Mouse (Mus musculus) MN1 (cell line): Measurements from ENCODE around the gene Tnks1bp1.

Source experiments
- DNase-seq: peaks from one replicate; pipeline ENCODE4 v3.0.0-alpha.2; 2016; ENCODE audit warnings: low spot score

The Tnks1bp1 gene

GRCm38 (mm10) chr2:85091325-85091724 is 43.5 kb downstream of the Tnks1bp1 start:
- no peak for DNase-seq

GRCm38 (mm10) chr2:85093376-85093775 is 45.6 kb downstream of the Tnks1bp1 start:
- DNase-seq = no peak

- no peak for DNase-seq
Measured at GRCm38 (mm10) chr2:85095906-85096305, 48.1 kb downstream of the Tnks1bp1 start.

- DNase-seq = peak; percentile 48
Measured at GRCm38 (mm10) chr2:85098014-85098413, 50.2 kb downstream of the Tnks1bp1 start.

GRCm38 (mm10) chr2:85098824-85099511 is 51.1 kb downstream of the Tnks1bp1 start:
- DNase-seq = peak; percentile 38

GRCm38 (mm10) chr2:85103201-85103600 is 55.4 kb downstream of the Tnks1bp1 start:
- no peak for DNase-seq

- no peak for DNase-seq
Measured at GRCm38 (mm10) chr2:85105426-85106013, 57.7 kb downstream of the Tnks1bp1 start.

GRCm38 (mm10) chr2:85106068-85106790 is 58.4 kb downstream of the Tnks1bp1 start:
- no peak for DNase-seq

GRCm38 (mm10) chr2:85106941-85107340 is 59.1 kb downstream of the Tnks1bp1 start:
- no peak for DNase-seq

- DNase-seq = no peak
Measured at GRCm38 (mm10) chr2:85110288-85110875, 62.6 kb downstream of the Tnks1bp1 start.
